Mouse (Mus musculus) common myeloid progenitor, adult 5-6 weeks (primary cell): Measurements from ENCODE around the gene Cfb. TPM values are rescaled to one million over a fixed set of nuclear protein-coding genes. Genes with fewer than 3 reads are reported as not detected.

ENCODE experiments used
- ATAC-seq: replicated peaks from 2 replicates; pipeline ENCODE4 v1.8.0; 2016; ENCODE audit warnings: low read depth, mild to moderate bottlenecking, moderate TSS enrichment, inconsistent platforms; ENCODE audit not compliant: poor library complexity, severe bottlenecking
- total RNA-seq: library from RNA; stranded (forward); fragments of 200-1000, 187-1606 nt; gene quantifications from 2 replicates; pipeline ENCODE4 v1.2.3, GENCODE M21; 2017

The Cfb gene
- total RNA-seq, 1 experiment from 2014 or later: not detected

DNA sequence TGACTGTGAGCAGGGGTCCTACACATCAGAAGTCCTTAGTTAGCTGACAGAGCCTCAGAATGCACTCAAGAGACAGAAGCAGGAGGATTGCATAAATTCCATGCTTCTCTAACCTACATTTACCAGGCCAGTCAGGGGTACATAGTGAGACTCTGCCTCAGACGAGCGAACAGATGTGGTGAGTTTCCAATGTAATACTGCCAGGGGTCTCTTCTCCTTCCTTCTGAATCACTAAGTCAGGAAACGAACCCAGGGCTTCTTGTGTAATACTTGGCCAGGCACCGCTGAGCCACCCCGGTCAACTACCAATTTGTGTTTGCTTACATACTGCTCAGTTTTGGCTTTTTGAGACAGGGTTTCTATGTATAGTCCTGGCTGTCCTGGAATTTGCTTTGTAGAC, 25.6 kb upstream of the Cfb start:
- peak; percentile 34 for ATAC-seq

GRCm38 (mm10) chr17:34885615-34886014, 23.3 kb upstream of the Cfb start:
- no peak for ATAC-seq

DNA sequence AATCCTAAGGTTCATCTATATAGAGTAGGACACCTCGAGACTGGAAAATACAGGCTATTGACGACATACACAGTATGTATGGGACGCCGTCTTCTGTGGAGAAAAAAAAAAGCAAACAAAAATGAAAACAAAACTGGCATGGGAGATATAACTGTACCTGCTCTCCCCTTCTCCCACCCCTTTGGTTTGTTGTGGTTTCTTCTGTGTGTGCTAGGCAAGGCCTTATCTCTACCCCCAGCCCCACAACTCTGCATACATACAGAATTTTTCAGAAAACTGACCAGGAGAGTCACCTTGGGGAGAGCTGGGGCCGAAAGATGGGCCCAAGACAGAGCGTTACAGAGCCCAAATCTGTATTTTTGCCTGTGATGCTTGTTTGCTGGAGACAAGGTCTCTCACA, 22.4 kb upstream of the Cfb start:
- no peak for ATAC-seq

DNA sequence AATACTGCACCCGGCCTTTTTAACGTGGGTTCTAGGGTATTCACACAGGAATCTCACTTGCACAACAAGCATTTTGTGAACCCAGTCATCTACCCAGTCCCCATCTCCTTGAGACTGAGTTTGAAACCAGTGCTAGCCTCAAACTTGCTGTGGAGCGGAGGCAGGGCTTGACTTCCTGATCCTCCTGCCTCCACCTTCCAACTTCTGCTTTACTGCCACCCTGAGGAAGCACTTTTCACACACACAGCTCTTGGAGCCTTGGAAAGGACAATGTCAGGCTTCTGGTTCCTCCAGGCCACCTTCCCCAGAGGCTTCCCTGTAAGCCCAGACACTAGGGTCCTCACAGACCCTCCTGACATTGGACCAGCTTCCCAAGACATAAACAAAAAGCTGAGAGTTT, 21.0 kb upstream of the Cfb start:
- ATAC-seq: peak; percentile 61; the same call in 1 of the 2 replicates

DNA sequence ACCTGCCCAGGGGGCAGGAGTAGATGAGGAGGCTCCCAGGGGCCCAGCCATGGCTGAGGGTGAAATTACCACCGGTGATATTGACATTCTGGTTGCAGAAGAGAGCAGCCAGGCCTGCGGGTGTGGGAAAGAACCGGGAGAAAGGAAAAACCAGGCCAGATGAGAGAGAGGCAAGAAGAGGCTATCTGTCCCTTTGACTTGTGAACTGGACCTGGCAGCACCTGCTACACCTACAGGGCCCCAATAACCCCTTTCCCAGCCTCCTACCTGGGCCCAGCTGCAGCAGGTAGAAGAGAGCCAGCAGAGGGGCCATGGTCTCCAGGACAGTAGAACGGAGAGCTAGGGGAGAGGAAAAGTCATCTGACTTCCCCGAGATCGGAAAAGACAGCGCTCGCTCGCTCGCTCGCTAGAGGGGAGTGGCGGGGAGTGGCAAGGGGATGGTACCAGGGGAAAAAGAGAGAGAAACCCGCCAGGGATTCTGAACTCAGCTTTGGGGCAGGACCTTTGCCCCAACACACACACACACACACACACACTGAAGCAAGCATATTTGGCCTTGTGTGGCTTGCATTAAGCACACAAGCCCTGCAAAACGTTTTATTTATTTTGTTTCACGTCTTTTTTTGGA, 19.5 kb upstream of the Cfb start, which contains the start of gene Gm20547:
Gm20547 (minus strand) TSS at position 360 of the 628 bp plus-strand sequence.
- ATAC-seq: no peak

GRCm38 (mm10) chr17:34881166-34881565, 18.8 kb upstream of the Cfb start:
- ATAC-seq: no peak

DNA sequence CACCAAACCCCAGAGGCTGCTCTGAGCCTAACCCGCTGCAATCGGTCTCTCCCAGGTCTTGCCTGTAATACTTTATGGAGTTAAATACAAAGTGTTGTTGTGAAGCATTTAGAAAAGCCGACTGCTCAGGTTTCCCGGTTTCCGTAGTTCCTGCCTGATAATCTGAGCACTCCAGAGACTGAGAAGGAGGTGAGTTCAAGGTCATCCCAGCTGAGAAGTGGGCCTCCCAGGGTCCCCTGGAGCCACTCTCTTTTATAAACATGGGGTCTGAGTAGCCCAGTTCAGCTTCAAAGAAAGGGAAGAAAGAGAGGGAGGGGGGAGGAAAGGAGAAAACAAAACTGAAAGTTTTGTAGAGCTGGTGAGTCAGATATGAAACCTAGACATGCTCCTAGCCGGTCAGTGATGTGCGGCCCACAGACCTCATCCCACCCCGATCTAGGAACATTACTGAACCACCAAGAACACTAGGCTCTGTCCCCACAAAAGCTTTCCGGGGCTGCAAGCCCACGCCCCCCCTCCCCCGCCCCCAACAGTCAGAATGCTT, 17.1 kb upstream of the Cfb start, which contains the start of gene Zbtb12:
Zbtb12 (plus strand) TSS at position 148 of the 544 bp plus-strand sequence.
- ATAC-seq: peak; percentile 45; the same call in 1 of the 2 replicates

DNA sequence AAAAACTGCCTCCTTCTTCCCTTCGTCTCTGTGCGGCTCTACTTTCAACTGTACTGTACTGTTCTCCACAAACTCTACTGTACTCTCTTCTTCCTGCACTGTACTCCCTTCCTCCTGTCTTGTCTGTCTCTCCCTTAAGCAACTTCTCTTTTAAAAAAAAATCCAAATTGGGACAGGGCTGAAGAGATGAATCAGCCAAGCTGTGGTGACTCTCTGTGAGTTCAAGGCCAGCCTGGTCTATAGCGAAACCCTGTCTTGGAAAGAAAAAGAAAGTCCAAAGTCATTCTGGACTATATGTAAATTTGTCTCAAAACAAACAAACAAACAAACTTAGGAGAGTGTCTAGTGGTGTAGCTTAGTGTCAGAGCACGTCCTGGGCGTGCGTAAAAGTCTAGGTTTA, 12.0 kb upstream of the Cfb start:
- ATAC-seq: no peak

GRCm38 (mm10) chr17:34865981-34866380, 3.7 kb upstream of the Cfb start:
- ATAC-seq: no peak

DNA sequence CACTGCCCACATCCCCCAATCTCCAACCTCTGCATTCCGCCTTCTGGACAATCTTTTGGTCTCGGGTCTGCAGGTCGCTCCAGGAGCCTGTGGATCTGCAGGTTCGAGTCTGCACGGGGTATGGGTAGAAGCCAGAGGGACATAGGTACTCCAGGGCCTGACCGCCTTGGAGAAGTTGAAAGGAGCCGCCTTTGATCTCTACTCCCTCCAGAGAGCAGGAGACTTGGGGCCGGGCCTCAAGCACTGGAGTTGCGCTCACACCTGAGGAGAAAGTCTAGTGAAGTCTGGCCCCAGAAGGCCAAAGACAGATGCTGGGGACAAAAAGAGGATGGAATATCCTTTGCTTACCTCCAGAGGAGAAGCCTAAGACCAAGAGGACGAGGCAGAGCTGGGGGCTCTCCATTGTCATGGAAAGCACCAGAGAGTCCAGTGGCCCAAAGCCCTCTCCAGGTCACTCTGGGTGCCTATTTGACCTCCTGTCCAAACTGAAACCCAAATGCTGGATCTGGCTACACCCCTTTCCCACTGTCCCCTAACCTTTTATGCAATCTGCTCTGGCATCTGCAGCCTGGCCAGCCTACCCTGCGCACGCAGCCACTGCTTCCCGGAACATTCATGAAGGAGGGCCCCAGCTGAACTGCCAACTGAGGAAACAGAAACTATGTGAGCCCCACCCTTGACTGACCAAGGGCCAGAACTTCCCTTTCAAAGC, 458 bp downstream of the Cfb start:
- no peak for ATAC-seq

DNA sequence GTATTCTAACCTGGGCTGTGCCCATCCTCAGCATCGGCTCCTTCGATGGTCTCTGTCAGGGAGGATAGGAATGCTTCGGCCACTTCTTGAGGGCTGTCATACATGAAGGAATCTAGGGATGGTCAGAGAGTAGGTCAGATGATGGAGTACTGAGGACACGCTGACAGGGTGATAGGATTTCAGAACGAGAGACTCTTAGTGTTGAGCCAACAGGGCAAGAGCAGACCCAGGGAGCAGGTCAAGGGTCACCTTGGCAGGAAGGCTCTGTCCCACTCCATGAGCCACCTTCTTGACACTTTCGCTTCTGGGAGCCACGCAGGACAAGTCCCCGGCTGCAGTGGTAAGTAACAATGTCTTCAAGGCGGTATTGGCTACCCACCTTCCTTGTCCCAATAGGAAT, 1.8 kb downstream of the Cfb start:
- ATAC-seq: no peak

DNA sequence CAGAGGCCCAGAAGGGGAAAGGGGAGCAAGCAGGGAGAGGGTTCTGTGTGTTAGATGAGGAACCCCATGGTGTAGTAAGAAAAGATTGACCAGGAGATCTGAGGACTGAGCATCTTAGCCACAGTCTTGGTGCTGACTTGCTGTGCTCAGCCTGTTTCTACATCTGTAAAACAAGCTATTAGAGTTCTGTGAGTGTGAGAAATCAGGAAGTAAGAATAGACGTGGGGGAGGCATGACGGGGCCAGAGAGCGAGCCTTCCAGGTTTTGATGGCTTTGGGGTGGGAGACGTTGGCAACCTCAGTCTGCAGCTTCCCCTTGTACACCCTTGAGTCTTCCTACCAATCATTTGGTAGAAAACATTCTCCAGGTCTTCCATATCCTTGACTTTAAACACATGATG, 3.6 kb downstream of the Cfb start:
- ATAC-seq: peak; percentile 42

GRCm38 (mm10) chr17:34855825-34856224, 6.5 kb downstream of the Cfb start:
- ATAC-seq: peak; percentile 47; the same call in 1 of the 2 replicates

DNA sequence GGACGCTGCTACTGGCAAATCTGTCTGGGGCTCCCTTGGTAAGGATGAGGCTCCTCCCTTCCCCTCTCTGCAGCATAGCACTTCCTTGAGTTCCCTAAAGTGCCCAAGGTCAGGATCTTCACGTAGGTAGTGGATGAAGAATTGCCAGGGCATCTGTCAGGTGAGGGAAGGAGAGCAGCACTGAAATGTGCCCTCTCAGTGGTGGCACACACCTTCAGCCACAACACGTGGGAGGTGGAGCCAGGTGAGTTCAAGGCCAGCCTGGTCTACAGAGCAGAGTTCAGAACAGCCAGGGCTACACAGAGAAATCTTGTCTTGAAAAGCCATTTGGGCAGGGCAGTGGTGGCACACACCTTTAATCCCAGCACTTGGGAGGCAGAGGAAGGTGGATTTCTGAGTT, 7.6 kb downstream of the Cfb start:
- ATAC-seq: no peak

- no peak for ATAC-seq
These were observed 8.8 kb downstream of the Cfb start for GRCm38 (mm10) chr17:34853511-34853910.

DNA sequence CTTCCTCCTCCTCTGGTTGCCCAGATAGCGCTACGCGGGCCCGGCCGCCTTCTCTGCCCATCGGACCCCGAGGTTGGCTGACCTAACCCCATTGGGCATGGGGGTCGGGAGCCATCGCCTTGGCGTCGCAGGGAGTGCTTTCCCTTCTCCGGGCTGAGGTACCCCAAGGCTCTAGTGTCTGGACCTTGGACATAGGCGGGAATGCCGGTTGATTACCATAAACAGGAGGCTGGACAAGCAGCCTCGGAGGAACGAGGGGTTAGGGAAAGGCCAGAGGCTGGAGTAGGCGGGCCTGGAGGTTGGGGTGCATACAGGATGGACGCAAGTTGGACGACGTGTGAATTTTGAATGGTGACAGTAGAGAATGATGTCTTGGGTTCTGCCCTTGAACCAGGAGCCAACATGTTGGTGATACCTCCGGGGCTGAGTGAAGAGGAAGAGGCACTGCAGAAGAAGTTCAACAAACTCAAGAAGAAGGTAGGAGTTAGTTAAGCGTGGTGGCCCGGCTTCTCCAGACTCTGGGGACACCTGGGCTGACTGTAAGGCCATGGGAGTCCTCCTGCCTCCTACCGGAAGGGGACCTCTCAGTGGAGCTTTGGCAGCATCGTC, 11.7 kb downstream of the Cfb start:
- no peak for ATAC-seq

DNA sequence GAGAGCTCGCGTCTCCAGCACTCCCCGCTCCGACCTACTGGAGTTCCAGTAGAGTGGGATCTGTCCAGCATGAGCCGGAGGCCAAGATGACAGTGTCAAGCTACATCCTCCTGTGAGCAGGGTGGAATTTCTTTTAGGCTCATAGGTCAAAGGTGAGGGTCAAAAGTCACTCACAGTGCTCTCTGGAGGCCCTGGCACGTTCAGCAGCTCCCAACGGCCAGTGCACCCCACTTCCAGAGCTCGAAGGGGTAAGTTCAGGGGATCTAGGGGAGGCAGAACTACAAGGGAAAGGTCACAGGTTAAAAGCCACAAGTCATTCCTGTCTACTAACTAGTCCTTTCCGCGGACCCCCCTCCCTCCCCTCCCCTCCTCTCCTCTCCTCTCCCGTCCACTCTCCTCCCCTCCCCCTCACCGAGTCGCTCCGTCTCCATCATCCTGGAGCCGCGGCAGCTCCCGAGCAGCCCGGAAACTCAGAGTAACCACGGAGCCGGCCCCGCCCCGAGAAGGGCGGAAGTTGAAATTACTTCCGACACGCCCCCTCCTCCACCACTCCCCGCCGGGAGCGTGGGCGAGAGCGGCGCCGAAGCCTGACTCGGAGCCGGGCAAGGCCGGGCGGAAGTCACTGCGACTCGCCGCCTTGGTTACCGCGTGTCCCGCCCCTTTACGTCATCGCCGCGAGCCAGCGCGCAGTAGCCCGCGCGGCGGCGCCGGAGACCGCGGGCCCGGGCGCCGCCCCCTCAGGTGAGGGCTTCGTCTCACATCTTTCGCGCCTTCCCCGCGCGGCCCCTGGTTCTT, 12.4 kb downstream of the Cfb start, which contains the start of the genes Skiv2l and Nelfe:
Skiv2l (minus strand) TSS at position 489 of the 795 bp plus-strand sequence.
Nelfe (plus strand) TSS at position 670 of the 795 bp plus-strand sequence.
- ATAC-seq: peak; percentile 93

- ATAC-seq: no peak
These were observed 14.7 kb downstream of the Cfb start for GRCm38 (mm10) chr17:34847615-34848014.

- no peak for ATAC-seq
These were observed 15.1 kb downstream of the Cfb start for GRCm38 (mm10) chr17:34847192-34847591.

DNA sequence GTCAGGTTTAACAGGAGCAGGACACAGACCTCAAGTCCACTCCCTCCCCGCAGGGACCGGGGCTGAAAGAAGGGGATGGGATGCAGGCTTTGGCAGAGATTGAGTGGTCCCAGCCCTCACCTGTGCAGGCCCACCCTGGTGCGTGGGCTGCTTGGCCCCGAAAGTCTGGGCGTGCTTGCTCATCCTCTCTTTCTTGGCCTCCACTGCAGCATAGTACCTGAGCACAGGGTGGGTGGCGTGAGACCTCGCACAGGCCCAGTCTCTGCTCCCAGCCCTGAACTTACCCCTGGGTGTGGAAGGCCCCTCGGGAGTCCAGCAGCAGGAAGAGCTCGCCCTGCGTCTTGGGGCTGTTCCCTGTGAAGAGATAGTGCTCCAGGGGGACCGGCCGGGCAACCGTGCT, 17.4 kb downstream of the Cfb start:
- no peak for ATAC-seq
